Mouse (Mus musculus) neural tube, postnatal 0 days (tissue): ENCODE data around the gene Ift74. TPM values are rescaled to one million over a fixed set of nuclear protein-coding genes. Genes with fewer than 3 reads are reported as not detected.

ENCODE experiments used
- microRNA counts: library from miRNA; unstranded; fragments of <30 nt; microRNA quantifications from one replicate; lab custom pipeline; 2015
- microRNA-seq: library from miRNA; unstranded; fragments of <30 nt; microRNA quantifications from one replicate; pipeline ENCODE4, GENCODE M21; 2016
- polyA plus RNA-seq: library from polyadenylated mRNA; unstranded; fragments of >200 nt; fragmentation: Nextera tagmentation; extraction: Ambion mirVana; gene quantifications from 2 replicates; pipeline ENCODE4 v1.2.1, GENCODE M21; 2015

Ift74 gene
- 24.8 and 27.8 TPM in 2 replicates for polyA plus RNA-seq

DNA sequence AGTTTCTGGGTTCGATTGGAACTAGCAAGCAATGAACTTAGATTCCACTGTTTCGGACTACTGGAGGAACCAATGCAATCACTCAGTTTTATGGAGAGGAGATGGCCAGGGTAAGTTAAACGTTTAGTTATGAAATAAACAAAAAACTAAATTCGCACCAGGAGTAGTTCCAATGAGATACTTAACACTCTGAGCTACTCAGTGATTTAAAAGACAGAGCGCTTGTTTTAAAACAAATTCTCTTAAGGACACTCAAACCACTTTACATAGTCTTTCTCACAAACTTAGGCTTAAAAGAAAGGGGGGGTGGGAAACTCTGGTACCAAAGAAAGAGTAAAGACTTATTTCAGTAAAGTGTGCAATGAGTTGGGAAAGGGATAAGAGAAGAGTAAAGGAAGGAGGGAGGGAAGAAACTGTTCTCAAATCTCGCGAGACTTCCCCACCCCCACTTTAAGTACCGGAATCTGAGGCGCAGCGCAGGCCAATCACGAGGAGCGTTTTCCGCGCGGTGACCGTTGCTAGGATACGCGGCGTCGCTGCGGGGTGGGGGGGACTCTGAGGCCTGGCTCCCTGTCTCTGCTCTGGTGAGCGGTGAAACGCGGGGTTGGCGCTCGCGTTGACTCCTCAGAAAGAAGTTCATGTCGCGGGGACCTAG is at the start of gene Ift74:
Gene Ift74 (plus strand): TSS at position 520 of the 655 bp plus-strand sequence.

GRCm38 (mm10) chr4:94603031-94603629 is 11.2 kb upstream of the Ift74 start, which contains the start of gene Plaa:
Gene Plaa, minus strand, starts transcription at chr4:94603244.

GRCm38 (mm10) chr4:94649920-94650319 is 35.6 kb downstream of the Ift74 start, which contains the start of gene Lrrc19:
Gene Lrrc19, minus strand, starts transcription at chr4:94650144.

GRCm38 (mm10) chr4:94738838-94739731 is 124.8 kb downstream of the Ift74 start, which contains the start of gene Tek:
Gene Tek, plus strand, starts transcription at chr4:94739289.

MicroRNAs encoded within 50 kb of the gene (microRNA counts, 519-probe panel; counts per million panel counts)
- 4,396 counts per million, percentile 43 among the panel's probes with 10 or more counts for microRNA mmu-miR-872 (lab: Ali Mortazavi, UCI)

Small RNA genes within 50 kb of the gene (microRNA-seq; reads per million reads assigned to microRNA genes)
- gene Mir872 = 2,017 reads per million, percentile 82 among the genes with 10 or more reads in this experiment

Other genes with a start within 250 kb of the Ift74 start
- 1.7 and 1.9 TPM in 2 replicates for gene Gm10306, start 57.9 kb upstream of the Ift74 start, polyA plus RNA-seq
- gene Caap1, start 57.7 kb upstream of the Ift74 start, polyA plus RNA-seq = 11.8 and 12.5 TPM in 2 replicates
- gene Plaa, start 11.2 kb upstream of the Ift74 start, polyA plus RNA-seq = 60.7 and 62.2 TPM in 2 replicates
- gene Lrrc19, start 35.7 kb downstream of the Ift74 start, polyA plus RNA-seq = 0.15 and 0.26 TPM in 2 replicates
- 6.0 and 7.3 TPM in 2 replicates for gene Tek, start 124.8 kb downstream of the Ift74 start, polyA plus RNA-seq